Mouse (Mus musculus) layer of hippocampus, adult 18-20 months (tissue): ENCODE data around the gene Hoxc9. TPM values are rescaled to one million over a fixed set of nuclear protein-coding genes. Genes with fewer than 3 reads are reported as not detected.

Experiments
- DNase-seq, 2 experiments: peaks; one replicate each; pipeline ENCODE4 v3.0.0; 2022; ENCODE audit warnings: low spot score in 2 of 2
- microRNA-seq, 2 experiments: library from miRNA; unstranded; fragments of <30 nt; microRNA quantifications; one replicate each; pipeline ENCODE4 v1.2.0; 2021
- total RNA-seq, 2 experiments: library from RNA; stranded (reverse); gene quantifications; 2 replicates each; pipeline ENCODE4 v1.2.3; 2021

Hoxc9 gene
- total RNA-seq, 2 experiments from 2014 or later: not detected

GRCm38 (mm10) chr15:103015406-103016166, 39.3 kb downstream of the Hoxc9 start:
- no peak for DNase-seq

- DNase-seq: no peak
Observed at GRCm38 (mm10) chr15:103018636-103019035, 42.4 kb downstream of the Hoxc9 start, which contains the start of gene Hoxc4. Gene Hoxc4, plus strand, starts transcription at chr15:103018934.

- DNase-seq: no peak
Observed at GRCm38 (mm10) chr15:103020899-103021418, 44.7 kb downstream of the Hoxc9 start.

GRCm38 (mm10) chr15:103021544-103021943, 45.3 kb downstream of the Hoxc9 start:
- no peak for DNase-seq

GRCm38 (mm10) chr15:103024131-103024530, 47.9 kb downstream of the Hoxc9 start:
- DNase-seq: no peak

- DNase-seq: no peak
Observed at GRCm38 (mm10) chr15:103027266-103028235, 51.3 kb downstream of the Hoxc9 start.

GRCm38 (mm10) chr15:103028916-103029512, 52.8 kb downstream of the Hoxc9 start:
- DNase-seq: no peak

- DNase-seq: no peak
Observed at GRCm38 (mm10) chr15:103030142-103030541, 53.9 kb downstream of the Hoxc9 start.

- DNase-seq: no peak
Observed at GRCm38 (mm10) chr15:103032167-103032566, 55.9 kb downstream of the Hoxc9 start.

GRCm38 (mm10) chr15:103032646-103033575, 56.7 kb downstream of the Hoxc9 start:
- no peak for DNase-seq

- no peak for DNase-seq
Observed at GRCm38 (mm10) chr15:103034043-103034806, 58.0 kb downstream of the Hoxc9 start.

Small RNA genes within 50 kb of the gene (microRNA-seq; reads per million reads assigned to microRNA genes)
- gene Mir196a-2 (0.49 to 2.7 reads per million in 2 experiments), gene Mir615 (2.5 to 2.9 reads per million in 2 experiments)

Other genes with a start within 250 kb of the Hoxc9 start
- gene Hoxc13, start 55.3 kb upstream of the Hoxc9 start, total RNA-seq: not detected
- not detected for gene Hoxc12, start 39.7 kb upstream of the Hoxc9 start, total RNA-seq
- gene Hoxc11, start 22.0 kb upstream of the Hoxc9 start, total RNA-seq: not detected
- gene Hoxc10, start 9.6 kb upstream of the Hoxc9 start, total RNA-seq: not detected
- gene Hoxc5, start 9.0 kb upstream of the Hoxc9 start, total RNA-seq: not detected
- gene Hoxc8, start 14.2 kb downstream of the Hoxc9 start, total RNA-seq: not detected
- gene Hoxc6, start 21.8 kb downstream of the Hoxc9 start, total RNA-seq: not detected
- gene Hoxc4, start 42.5 kb downstream of the Hoxc9 start, total RNA-seq: not detected
- 10 to 100 TPM; 18.3 to 19.9 TPM for gene Smug1, start 190.7 kb downstream of the Hoxc9 start, total RNA-seq